Mouse (Mus musculus): Measurements from ENCODE around the gene Hist1h3f. TPM values are rescaled to one million over a fixed set of nuclear protein-coding genes. Genes with fewer than 3 reads are reported as not detected.

Hist1h3f gene
- total and polyA plus RNA-seq, 2 experiments from 2014 or later: 0.45 to 441 TPM

DNA sequence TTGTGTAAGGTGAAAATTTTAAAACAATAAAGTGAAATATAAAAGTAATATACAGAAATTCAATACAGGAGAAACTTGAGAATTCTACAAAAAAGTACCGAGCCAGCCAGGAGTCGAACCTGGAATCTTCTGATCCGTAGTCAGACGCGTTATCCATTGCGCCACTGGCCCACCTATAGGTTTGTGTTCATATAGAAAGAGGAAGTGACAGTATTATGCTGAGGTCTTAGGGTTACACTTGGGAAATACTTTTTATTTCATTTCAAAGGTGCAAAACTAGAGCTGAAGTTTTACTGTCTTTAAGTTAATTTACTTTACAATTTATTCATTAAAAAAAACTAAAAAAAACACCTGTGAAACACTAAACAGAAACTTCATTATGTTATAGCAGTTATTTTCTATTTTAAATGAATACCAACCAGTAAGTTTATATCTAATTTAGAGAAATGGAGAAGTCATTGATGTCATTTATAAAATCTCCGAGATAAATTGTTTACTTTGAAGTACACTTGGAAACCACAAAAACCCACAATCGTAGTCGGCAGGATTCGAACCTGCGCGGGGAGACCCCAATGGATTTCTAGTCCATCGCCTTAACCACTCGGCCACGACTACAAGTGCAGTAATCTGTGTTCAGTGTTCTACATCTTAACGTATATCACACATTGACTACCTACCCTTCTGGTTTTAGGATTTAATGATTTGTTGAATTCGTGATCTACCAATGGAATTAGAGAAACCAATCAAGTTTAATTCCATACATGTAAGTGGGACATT, 43.2 kb upstream of the Hist1h3f start:
- H3K27ac ChIP-seq (ENCODE audit: low read depth): no peak overlapping the region
- TF ChIP-seq CTCF (IDR thresholded peaks at IDR 0.05; ENCODE audit: low read depth) (no peak), EP300 (IDR thresholded peaks at IDR 0.05; ENCODE audit: low read depth) (no peak)
- H3K9ac ChIP-seq (replicated peaks; ENCODE audit: low read depth, low read length): no peak overlapping the region
- no peaks in the 10 kb centered on the region for H3K27me3 ChIP-seq (ENCODE audit: control insufficient read depth, insufficient read depth, low read length)
- 0 out of 2 replicates have a peak, but pooled peaks cover 12% of the 10 kb centered on the region for H3K4me1 ChIP-seq (ENCODE audit: control insufficient read depth, insufficient read depth)
- no peak overlapping the region for H3K4me3 ChIP-seq (ENCODE audit: low read depth, low read length)
- no peaks in the 10 kb centered on the region for H3K9me3 ChIP-seq (replicated peaks; ENCODE audit: control insufficient read depth, low read length)
- H3K4me2 ChIP-seq (ENCODE audit: low read depth, low read length): no peak overlapping the region
- ATAC-seq (ENCODE audit: insufficient read depth, low read depth): no peak
- 9% methylated on average over 17 of the region's 17 CpGs for WGBS
- no peak for DNase-seq (ENCODE audit: low spot score)
- H3K36me3 ChIP-seq (replicated peaks; ENCODE audit: control insufficient read depth, insufficient read depth, low read length): no peaks in the 10 kb centered on the region

DNA sequence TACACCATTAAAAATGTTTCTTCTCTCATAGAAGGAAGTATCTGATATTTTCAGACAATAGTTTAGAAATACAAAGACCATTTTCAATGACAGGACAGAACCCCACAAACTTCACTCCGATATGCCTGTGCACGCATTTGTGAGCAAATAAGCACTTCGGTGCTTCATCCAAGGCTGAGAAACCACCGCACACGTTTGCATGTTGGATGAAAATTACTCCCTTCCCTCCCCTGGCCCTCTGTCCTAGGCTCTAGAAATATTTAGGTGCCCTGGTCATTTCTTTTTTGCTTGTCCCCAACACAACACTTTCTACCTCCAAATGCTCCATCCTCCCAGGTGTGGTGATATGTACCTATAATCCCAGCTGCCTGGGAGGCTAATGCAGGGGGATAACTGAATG, 42.3 kb upstream of the Hist1h3f start:
- DNase-seq (ENCODE audit: low spot score): no peak
- H3K4me1 ChIP-seq (ENCODE audit: control insufficient read depth, insufficient read depth): 0 out of 2 replicates have a peak, but pooled peaks cover 14% of the 10 kb centered on the region
- H3K9ac ChIP-seq (replicated peaks; ENCODE audit: low read depth, low read length): no peak overlapping the region
- TF ChIP-seq CTCF (IDR thresholded peaks at IDR 0.05; ENCODE audit: low read depth): no peak
- no peak for TF ChIP-seq EP300 (IDR thresholded peaks at IDR 0.05; ENCODE audit: low read depth)
- no peaks in the 10 kb centered on the region for H3K9me3 ChIP-seq (replicated peaks; ENCODE audit: control insufficient read depth, low read length)
- no peak overlapping the region for H3K27ac ChIP-seq (ENCODE audit: low read depth)
- H3K4me2 ChIP-seq (ENCODE audit: low read depth, low read length): no peak overlapping the region
- no peak for ATAC-seq (ENCODE audit: insufficient read depth, low read depth)
- no peaks in the 10 kb centered on the region for H3K36me3 ChIP-seq (replicated peaks; ENCODE audit: control insufficient read depth, insufficient read depth, low read length)
- no peaks in the 10 kb centered on the region for H3K27me3 ChIP-seq (ENCODE audit: control insufficient read depth, insufficient read depth, low read length)
- WGBS: 29% methylated on average over 5 of the region's 5 CpGs
- no peak overlapping the region for H3K4me3 ChIP-seq (ENCODE audit: low read depth, low read length)

DNA sequence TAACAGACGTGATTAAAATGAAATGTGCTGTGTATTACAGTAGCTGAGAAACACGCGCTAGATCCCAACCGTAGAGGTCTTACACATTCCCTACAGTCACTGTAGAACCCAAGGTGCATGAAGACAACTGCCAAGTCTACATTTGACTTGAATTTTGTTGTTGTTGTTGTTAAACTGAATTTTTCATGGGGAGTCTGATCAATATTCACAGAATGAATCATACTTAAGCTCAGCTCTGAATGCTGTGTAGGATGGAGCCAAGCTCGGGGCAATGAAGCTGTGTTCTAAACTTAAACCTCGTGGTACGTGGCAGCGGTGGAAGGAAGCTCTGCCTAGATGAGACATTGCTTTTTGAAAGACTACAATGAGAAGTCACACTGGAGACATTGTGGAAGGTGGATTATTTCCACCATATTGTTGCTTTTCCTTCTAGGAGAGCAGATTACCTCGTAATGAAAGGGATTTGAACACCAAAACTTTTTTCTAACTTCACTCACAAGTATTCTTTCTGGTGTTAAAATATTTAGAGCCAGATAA, 41.8 kb upstream of the Hist1h3f start:
- Histone ChIP-seq H3K4me2 (ENCODE audit: low read depth, low read length) (no peak overlapping the region), H3K27me3 (ENCODE audit: control insufficient read depth, insufficient read depth, low read length) (no peaks in the 10 kb centered on the region), H3K36me3 (replicated peaks; ENCODE audit: control insufficient read depth, insufficient read depth, low read length) (no peaks in the 10 kb centered on the region), H3K27ac (ENCODE audit: low read depth) (no peak overlapping the region), H3K9me3 (replicated peaks; ENCODE audit: control insufficient read depth, low read length) (no peaks in the 10 kb centered on the region), H3K4me1 (ENCODE audit: control insufficient read depth, insufficient read depth) (0 out of 2 replicates have a peak, but pooled peaks cover 14% of the 10 kb centered on the region), H3K4me3 (ENCODE audit: low read depth, low read length) (no peak overlapping the region), H3K9ac (replicated peaks; ENCODE audit: low read depth, low read length) (no peak overlapping the region)
- 40% methylated on average over 9 of the region's 9 CpGs for WGBS
- DNase-seq (ENCODE audit: low spot score) (no peak), ATAC-seq (ENCODE audit: insufficient read depth, low read depth) (no peak)
- no peak for TF ChIP-seq EP300 (IDR thresholded peaks at IDR 0.05; ENCODE audit: low read depth)
- no peak for TF ChIP-seq CTCF (IDR thresholded peaks at IDR 0.05; ENCODE audit: low read depth)

DNA sequence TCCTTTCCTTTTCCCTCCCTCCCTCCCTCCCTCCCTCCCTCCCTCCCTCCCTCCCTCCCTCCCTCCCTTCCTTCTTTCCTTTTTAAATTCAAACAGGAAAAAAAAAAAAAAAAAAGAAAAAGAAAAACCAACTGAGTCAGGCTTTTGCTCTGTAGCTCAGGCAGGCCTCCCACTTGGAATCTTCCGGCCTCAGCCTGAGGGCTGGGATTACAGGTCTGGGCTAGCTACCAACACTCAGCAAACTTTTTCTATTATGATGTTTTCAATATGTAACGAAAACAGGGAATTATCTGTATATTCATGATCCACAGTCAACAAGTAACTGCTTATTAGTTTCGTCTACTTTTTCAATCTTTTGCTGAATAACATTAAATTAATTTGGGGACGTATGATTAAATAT, 40.9 kb upstream of the Hist1h3f start:
- TF ChIP-seq EP300 (IDR thresholded peaks at IDR 0.05; ENCODE audit: low read depth) (no peak), CTCF (IDR thresholded peaks at IDR 0.05; ENCODE audit: low read depth) (no peak)
- WGBS: 66% methylated on average over 4 of the region's 4 CpGs
- DNase-seq (ENCODE audit: low spot score) (no peak), ATAC-seq (ENCODE audit: insufficient read depth, low read depth) (no peak)
- Histone ChIP-seq H3K4me1 (ENCODE audit: control insufficient read depth, insufficient read depth) (0 out of 2 replicates have a peak, but pooled peaks cover 14% of the 10 kb centered on the region), H3K36me3 (replicated peaks; ENCODE audit: control insufficient read depth, insufficient read depth, low read length) (no peaks in the 10 kb centered on the region), H3K9ac (replicated peaks; ENCODE audit: low read depth, low read length) (no peak overlapping the region), H3K27me3 (ENCODE audit: control insufficient read depth, insufficient read depth, low read length) (no peaks in the 10 kb centered on the region), H3K4me3 (ENCODE audit: low read depth, low read length) (no peak overlapping the region), H3K27ac (ENCODE audit: low read depth) (no peak overlapping the region), H3K4me2 (ENCODE audit: low read depth, low read length) (no peak overlapping the region), H3K9me3 (replicated peaks; ENCODE audit: control insufficient read depth, low read length) (no peaks in the 10 kb centered on the region)

DNA sequence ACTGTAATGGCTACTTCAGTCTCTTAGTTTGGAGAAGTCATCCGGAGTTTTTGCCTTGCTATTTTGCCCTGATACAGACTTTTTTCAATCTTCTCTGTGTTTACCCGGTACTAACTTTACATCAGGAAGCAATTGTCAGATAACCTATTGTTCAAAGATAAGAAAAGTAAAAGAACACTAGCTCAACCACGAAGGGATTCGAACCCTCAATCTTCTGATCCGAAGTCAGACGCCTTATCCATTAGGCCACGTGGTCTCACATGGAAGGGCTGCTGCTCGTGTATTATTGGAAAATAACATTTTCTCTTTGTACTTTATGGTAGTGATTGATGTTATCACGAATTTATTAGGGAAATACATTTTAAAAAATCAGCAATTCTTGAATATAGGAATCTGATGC, 40.1 kb upstream of the Hist1h3f start:
- Histone ChIP-seq H3K27ac (ENCODE audit: low read depth) (no peak overlapping the region), H3K4me2 (ENCODE audit: low read depth, low read length) (no peak overlapping the region), H3K4me3 (ENCODE audit: low read depth, low read length) (no peak overlapping the region), H3K9ac (replicated peaks; ENCODE audit: low read depth, low read length) (no peak overlapping the region), H3K4me1 (ENCODE audit: control insufficient read depth, insufficient read depth) (0 out of 2 replicates have a peak, but pooled peaks cover 14% of the 10 kb centered on the region), H3K36me3 (replicated peaks; ENCODE audit: control insufficient read depth, insufficient read depth, low read length) (no peaks in the 10 kb centered on the region), H3K9me3 (replicated peaks; ENCODE audit: control insufficient read depth, low read length) (no peaks in the 10 kb centered on the region), H3K27me3 (ENCODE audit: control insufficient read depth, insufficient read depth, low read length) (no peaks in the 10 kb centered on the region)
- TF ChIP-seq EP300 (IDR thresholded peaks at IDR 0.05; ENCODE audit: low read depth) (no peak), CTCF (IDR thresholded peaks at IDR 0.05; ENCODE audit: low read depth) (no peak)
- DNase-seq (ENCODE audit: low spot score) (no peak), ATAC-seq (ENCODE audit: insufficient read depth, low read depth) (no peak)
- 11% methylated on average over 9 of the region's 9 CpGs for WGBS
